Mouse (Mus musculus) cerebellum, adult 11 months (tissue): Measurements from ENCODE around the gene Ets1.

ENCODE experiments used
- DNase-seq: peaks from one replicate; pipeline ENCODE4 v3.0.0; 2022

Gene Ets1

DNA sequence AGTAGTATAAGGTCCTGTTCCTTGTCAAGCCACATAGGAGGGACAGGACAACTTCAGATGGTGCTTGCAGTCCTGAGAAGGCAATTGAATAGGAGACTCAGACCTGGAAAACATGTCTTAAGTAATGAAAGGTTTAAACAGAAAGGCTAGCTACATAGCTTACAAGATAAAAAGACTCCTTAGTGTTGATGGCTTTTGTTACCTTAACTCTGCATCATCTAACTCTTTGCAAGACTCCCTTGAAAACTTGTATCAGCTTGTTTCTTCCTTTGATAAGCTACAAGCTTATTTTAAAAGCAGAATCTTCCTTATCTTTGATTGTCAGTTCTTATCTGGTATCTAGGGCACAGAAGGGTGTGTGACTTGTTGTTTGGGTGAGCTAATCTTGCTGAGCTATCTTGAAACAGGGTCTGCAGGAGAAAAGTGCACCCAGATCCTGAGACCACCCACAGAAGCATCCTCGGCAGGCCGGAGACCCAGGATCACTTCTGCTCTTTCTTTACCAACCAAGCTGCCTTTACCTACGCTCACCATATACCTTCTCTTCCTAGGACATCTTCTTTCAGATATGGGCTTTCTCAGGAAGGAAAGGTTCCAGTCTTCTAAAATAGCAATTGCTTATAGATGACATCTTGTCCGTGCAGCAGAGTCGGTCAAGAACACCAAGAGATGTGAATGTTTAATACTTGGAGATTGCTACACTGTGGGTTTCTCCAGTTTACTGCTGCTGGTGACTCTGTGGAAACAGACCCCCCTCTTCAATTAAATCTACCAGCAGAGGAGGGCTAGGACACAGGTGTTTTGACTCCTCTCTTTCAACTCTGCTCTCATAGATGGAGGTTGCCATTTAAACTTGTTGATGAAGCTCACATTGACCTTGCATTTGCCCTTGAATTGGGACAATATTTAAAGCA lies 19.2 kb upstream of the Ets1 start:
- DNase-seq: no peak

DNA sequence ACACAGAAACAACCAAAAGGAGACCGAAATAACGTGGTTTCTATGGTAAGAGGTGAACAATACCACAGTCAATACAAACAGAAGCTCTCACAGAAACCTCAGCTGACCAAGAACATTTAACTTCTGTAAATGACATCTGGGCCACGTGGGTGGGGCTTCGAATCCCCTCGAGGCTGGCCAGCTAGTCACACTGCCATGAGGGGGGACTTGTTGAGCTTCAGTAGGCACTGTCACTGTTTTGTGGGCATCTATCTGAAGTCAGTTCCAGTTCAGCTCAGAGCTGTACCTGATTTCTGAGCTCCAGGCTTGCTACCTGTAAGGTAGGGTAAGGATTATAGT lies 18.6 kb upstream of the Ets1 start:
- no peak for DNase-seq

DNA sequence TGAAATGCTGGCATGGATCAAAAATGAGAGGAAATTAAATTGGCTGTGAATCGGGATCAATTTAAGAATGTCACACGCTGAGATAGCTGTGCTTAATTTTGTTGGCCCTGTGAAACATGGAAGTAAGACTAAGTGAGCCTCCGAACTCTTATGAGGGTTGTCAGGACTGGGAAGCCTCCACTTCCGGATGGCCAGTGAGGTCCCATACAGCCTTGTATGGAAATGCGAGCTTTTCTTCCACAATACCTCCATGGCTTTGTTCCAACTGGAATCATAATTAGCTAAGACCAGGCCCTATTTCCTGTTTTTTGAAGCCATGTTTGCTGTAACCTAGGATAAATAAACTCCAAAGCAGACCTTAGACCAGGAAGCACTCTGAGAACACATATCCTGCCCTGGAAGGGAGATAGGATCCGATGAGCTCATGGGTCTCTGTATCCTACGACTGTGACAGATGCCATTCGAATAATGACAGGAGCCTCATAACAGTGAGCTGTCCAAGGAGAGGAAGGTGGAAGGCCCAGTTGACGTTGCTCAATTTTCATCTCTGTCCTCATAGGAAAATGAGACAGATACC lies 17.4 kb upstream of the Ets1 start:
- DNase-seq: no peak

DNA sequence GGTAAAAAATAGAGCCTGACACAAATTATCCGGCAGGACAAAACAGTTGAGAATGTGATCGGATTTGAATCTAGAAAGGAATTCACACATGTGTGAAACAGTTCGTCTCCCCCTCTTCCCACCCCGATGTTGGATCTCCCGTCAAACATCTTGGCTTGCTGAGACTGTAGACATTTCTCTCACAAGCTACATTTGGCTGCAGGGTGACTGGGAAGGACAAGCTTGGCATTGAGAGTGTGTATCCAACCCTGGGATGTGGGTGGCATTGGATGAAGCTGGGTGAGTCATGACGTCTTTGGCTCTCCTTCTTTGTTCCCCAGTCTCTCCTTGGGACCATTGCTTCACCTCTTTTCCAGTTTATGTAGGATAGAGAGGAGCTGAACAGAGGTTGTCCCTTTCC lies 16.4 kb upstream of the Ets1 start:
- no peak for DNase-seq

DNA sequence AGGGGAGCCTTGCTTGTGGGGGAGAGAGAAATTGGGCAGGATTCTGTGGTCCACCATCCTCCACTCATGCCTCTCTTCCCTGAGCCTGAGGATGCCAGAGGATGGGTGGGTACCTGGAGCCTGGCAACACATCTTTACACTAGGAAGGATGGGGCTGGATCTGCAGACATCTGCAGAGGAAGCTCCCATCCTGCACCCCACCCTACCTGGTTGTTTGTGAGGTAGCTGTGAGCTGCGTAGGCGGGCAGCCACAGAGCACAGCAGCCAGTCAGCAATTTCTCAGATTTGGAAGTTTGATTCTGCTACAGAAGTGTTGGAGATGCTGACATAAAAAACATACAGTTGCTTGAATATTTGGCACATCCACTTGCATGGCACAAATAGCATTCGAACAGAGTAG lies 15.6 kb upstream of the Ets1 start:
- no peak for DNase-seq

DNA sequence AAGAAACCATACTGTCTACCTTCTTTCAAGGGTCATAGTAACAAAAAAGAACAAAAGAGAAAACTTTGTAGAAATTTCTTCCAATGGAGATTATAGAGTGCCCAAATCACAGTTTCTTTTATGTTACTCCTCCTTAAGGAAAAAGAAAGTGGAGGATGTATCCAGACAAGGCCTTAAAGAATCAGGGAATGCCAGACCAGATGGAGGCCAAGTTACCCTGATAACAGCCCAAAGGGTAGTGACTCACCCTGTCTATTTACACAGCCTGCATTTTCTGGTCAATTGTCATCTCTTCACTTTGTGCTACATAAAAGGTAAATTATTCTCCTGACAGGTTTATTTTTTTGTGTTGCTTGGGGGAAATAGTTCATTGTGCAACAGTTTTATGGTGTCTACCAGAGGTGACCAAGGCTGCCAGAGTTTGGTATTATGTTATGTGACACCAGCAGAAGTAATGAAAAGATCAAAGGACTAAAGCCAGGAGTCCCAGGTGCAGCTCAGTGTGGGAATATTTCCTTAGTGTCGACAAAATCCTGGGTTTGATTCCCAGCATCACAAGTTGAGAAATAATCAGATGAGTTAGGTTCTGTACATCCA lies 6.5 kb upstream of the Ets1 start:
- DNase-seq: no peak

DNA sequence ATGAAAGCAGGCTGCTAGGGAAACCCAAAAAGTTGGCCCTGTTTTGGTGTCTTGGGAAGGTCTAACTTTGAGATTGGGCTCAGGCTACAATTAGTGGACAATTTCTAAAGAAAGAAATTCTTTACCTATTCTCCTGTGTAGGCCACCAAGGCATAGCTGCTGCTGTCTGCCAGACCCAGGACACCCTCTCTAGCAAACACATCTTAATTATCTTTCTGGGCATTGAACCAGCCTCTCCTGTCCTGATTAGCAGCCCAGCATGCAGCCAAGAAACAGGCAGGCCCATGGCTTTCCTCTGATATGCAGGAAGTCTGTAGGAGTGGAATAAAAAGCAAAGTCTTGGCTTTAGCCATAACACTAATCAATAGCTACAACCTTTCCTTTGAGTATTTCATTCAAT lies 4.7 kb upstream of the Ets1 start:
- no peak for DNase-seq

DNA sequence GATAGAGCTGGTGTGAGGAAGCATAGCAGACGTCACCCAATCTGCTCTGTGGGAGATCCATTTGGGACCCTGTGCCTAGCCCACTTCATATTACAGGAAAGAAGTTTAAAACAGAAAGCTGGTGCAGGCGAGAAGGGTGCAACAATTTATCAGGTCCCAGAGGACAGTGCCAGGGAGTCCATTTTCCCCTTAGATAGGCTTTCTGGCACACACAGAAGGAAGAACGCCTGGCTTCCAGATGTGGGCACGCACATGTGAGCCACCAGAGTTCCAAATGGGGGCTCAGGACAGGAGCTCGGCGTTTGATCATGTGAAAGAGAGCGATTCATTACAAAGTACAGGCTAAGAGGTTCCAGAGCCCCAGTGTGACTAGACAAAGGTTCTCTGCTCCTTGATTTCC lies 3.8 kb upstream of the Ets1 start:
- no peak for DNase-seq

DNA sequence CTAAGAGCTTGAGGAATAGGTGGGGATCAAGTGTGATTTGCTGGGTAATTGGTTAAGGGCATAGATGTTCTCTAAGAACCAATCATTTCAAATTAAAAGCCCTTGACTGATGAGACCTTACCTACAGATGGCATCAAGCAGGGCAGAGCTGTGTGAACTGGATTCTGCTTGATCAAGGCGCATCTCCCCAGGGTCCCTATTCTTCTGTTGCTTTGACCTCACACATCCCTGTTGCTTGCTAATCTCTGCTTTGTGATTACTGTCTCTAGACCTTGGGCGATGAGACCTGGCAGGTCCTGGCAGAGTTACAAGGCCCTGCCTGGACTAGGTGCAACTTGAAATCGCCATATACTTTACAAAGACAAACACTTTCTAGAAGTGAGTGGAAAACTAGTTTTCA lies 9.0 kb downstream of the Ets1 start:
- no peak for DNase-seq

DNA sequence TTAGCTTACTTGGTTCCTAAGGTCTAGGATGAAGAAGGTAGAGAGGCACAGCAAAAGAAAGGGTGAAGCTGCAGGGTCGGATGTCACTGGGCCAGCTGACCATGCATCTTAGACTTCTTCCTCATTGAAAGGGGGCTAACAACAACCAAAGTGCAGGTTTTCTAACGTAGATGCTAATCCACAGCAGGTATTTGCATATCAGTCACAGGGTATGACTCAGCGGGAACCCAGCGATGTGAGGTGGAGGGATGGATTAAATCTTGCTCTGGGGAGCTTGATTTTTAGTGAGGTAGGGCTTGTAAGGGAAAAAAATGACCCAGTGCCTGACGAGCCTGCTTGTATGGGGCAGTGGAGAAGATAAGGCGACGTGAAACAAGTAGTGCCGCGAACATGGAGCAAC lies 9.5 kb downstream of the Ets1 start:
- DNase-seq: no peak

DNA sequence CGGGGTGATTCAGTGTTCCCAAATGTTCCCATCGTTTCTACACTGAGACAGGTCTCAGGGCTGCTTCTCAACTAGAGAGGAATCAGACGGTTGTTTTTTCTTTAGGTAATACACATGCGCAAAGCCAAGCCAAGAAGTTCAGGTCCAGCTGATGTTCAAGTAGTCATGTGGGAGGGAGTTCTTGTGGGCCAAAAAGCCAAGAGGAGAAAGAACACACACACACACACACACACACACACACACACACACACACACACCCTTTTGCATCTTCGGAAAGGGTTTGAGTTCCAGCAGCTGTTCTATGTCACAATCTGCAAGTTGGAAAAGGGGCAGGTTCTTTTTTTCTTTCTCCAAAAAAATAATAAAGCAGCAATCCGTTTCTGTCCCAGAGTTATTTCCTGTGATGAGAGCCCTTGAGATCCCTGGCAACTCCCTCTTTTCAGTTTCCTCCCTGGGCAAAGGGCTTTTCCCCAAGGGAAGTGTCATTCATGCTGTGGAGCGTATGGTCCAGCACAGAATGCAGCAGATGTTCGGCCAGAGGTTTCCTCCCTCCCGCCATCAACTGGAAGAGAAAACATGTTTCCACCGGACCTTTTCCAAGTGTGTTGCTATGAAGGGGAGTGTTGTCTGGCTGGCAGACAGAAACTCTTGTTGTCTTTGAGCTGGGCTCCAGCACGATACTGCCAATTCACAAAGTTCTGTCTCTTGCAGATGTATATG lies 10.7 kb downstream of the Ets1 start:
- no peak for DNase-seq

DNA sequence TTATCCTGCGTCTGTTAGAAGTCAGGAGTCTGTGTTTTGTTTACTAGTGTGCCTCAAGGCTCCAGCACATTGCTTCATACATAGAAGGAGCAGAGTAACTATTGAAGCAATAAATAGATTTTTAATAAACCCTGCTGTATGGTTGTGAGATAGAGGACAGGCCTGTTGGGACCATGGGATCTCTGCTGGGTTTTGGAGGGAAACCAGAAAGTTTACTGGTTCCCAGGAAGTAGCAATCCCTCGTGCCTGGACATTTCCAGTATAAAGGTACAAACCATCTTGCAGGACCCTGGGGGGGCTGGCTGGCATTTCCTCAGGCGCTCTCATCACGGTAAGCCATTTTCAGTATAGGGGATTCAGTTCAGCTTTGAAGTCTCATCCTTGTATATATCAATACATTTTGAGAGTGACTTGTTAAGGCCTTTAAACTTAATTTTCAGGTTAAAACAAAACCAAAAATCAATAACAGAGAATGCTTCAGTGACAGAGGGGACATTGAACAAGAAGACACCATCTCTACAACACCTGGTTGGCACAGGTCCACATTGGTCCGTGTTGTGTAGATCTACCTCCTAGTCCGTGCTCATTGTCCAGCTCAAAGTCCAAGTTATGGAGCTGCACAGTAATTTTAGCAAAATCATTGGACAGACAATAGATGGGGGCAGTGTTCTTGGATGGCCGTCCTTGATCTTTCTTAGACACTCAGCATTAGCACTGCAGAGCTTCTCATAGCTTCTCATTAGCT lies 11.7 kb downstream of the Ets1 start:
- DNase-seq: no peak

DNA sequence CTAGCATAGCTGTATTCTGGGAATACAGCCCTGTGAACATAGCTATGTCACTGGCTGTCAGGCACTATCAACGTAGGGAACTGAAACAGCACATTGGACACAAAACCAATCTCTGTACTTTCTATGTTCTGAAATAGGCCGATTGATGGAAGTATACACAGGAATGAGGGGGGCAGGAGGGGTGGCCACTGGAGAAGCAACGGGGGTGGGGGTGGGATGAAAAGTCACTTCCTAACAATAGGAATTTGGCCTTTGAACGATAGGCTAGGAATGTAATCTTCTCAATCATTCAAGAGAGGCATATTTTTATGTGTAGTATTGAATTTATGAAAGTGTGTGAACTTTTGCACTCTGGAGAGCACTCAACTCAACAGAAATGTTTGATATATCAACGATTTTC lies 12.3 kb downstream of the Ets1 start:
- no peak for DNase-seq

DNA sequence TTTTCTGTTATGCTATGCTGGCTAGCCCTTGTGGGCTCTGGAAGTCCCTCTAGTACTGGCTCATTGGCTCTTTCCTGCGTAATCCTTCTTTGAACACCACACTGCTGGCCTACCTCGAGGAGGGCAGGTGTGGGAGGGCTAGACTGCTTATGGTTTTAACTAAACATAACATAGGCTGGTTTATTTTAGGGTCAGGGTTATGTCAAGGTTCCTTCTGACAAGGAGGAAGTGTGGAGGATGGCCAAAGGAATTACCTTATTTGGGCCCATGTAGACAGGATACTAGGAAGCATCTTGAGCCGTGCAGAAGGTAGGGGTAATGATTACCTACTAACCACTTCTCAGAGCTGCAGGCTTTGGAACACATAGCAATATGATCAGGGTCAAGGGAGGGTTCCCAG lies 14.7 kb downstream of the Ets1 start:
- DNase-seq: no peak

DNA sequence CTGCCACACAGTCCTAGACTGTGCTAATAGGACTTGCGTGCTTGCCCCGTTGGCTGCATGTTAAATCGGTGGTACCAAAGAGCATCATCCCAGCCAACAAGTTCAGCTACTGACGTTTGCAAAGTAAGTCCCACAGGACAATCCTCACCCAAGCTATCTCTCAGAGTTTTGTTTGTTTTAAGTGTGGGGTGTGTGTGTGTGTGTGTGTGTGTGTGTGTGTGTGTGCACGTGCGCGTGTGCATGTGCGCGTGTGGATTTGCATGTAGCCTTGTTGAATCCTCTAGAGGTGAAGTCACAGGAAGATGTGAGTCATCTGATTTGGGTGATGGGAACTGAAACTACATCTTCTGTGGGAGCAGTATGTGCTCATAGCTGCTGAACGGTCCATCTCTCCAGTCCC lies 16.1 kb downstream of the Ets1 start:
- no peak for DNase-seq

DNA sequence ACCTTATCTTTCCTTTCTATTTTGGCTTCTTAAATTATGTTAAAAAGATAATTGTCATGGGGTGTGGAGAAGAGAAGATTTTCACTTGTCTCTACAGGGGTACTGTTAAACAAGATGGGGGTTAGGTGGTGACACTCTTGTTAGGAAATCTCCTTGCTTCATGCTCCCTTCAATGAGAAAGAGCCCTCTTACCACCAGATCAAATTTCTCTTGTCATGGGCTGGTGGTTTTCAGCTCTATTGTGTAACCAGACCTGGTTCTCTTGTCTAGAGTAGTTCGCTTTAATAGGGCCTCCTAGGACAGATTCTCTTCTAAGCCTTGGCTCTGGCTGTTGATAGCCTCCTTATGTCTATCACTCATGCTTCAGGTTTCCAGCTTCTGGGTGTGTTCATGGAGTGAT lies 18.3 kb downstream of the Ets1 start:
- DNase-seq: no peak

DNA sequence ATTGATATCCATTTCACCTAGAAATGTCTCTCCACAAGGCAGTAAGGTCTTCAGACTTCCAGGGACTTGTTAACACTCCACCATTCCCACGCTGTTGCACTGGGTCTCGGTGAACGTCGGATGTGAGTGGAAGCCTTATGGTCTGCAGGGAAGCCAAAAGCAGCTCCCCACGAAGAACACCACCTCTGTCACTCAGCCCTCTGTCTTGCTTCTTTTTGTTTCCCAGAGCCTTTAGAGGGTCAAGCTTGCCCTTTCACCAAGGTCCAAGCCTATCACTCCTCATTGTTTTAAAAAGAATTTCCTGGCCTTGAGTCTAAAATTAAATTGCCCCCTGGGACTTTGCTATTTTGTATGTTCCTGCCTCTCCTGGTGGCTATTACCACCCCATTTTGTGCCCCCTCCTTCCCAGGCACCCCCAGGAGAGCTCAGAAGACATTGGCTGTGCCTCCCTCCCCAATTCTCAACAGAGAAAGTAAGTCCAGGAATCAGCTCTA lies 20.4 kb downstream of the Ets1 start:
- DNase-seq: no peak

DNA sequence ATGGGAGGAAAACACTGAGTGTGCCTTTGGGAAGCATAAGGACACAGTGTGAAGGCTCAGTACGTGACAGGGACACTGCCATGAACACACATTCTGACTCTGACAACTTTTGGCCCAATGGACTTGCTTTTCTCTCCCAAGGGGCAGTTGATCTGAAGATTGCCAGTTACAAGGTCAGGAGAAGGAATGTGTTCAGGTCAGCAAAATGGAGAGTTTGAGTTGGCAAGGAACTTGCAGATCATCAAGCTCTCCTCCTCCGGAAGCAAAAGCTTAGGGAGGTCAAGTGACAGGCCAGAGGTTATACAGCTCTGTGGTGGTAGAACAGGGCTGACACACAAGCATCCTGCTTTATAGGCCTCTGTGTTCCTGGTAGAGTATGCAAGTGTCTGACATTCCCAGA lies 21.1 kb downstream of the Ets1 start:
- no peak for DNase-seq

DNA sequence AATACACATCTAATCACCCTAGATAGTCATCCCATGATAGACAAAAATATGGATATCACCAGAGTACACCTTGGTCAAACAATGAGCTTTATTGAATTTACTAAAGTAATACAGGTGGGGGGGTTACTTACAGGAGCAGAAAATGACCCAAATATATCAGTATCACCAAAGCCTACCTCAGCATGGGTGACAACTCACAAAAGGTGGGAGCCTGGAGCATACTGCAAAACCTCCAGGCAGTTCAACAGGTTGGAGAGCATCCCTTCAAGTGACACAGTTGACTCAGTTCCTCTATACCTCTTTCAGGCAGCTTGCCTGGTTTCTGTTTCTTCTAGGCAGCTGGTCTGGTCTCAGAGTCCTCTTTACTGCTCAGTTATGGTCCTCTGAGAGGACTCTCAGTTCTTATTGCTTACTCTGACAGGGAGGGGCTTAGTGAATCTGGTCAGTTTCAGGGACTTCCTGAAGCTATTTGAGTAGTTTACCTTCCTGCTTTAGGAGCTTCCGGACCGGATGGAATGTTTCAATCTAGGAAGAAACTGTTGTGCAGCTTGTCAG lies 24.5 kb downstream of the Ets1 start:
- DNase-seq: no peak

DNA sequence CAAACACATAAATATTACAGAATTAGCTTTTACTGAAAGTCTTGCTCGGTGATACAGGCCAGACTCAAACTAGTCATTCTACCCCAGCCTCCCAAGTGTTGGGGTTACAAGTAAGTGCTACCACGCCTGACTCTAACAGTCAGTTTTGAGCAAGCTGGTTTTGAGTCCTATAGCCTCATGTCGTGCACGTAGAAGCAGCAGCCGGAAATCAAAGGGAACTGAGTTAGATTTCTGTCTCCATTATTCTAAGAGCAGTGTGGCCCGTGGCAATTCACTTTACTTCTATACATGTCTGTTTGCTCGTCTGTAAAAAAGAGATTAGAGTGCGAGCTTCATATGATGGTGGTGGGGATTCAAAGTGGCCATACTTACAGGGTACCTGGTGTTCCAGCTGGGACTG lies 25.1 kb downstream of the Ets1 start:
- no peak for DNase-seq

DNA sequence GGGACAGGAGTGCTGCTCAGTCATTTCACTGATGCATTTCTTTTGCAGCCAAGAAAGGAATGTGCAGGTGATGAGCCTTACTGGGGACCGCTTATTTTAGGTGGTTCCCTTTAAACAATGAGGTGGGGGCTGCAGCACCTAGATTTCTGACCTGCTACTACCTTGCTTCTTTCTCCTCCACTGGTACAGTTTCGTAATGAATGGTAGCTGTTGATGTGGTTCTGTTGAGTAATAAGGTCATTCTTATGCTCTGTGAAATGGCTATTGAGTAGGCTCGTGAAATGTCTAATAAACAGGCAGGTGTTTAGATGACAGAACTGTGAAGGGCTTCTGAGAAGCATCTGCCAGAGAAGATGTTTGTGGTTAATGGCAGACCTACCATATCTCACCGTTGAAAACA lies 25.5 kb downstream of the Ets1 start:
- no peak for DNase-seq
